Comparison of ENCODE assay signal across 14 mouse cellular contexts in genomic region chr4:141993347-141994061, GRCm38 (mm10). TPM values are rescaled to one million over a fixed set of nuclear protein-coding genes. Genes with fewer than 3 reads are reported as not detected.
DNase-seq lines count a peak whose midpoint lies in the region; ATAC-seq lines count a peak whose summit lies in the region.
"Had no signal": no experiment of that assay in that cellular context is flagged by ENCODE, and none has a peak within 500 bp of the region (broad histone marks: within the 10 kb centered on the region; RNA-seq: fewer than 3 reads in every experiment).

No protein-coding gene starts in this region.

- ATAC-seq in megakaryocyte, adult 5-6 weeks (ENCODE audit: poor library complexity, severe bottlenecking) = peak; percentile 11; the same call in 1 of the 2 replicates

- peak; percentile 29 for DNase-seq in kidney, adult 18-20 months
- DNase-seq in kidney, postnatal 4 days = no peak
- DNase-seq in 3134 (ENCODE audit: extremely low read depth, insufficient read length, low spot score) = peak; percentile 63
- DNase-seq in Muller cell, postnatal 12 days (ENCODE audit: inconsistent ontology term) = peak; percentile 66
- no peak for DNase-seq in right cerebral cortex, postnatal 4 days
- no peak for DNase-seq in left cerebral cortex, postnatal 4 days
- no peak for DNase-seq in testis, postnatal 14 days (ENCODE audit: low spot score)
- DNase-seq: adrenal gland, postnatal 10 days; cerebellum, postnatal 14 days; gastrocnemius, postnatal 10 days; heart, postnatal 36 days; lung, adult 2 months; thymus, postnatal 36 days had no signal

- intact Hi-C loops in left cerebral cortex, postnatal 4 days (cut with DNase I) = no loop called here

RNA-seq across cellular contexts. Expression of gene Fhad1, which starts 21.4 kb away (rescaled TPM):
- 0.41 TPM in 1 of 2 replicates, not detected in the other for total RNA-seq in megakaryocyte, adult 5-6 weeks (2015)
- 0.41 TPM in 1 of 2 replicates, not detected in the other for total RNA-seq in megakaryocyte, adult 5-6 weeks (2017)
- total RNA-seq in left cerebral cortex, postnatal 4 days (2021) = 1 to 10 TPM in 1 of 2 experiments, under 1 TPM in 1; 0.90 to 1.1 TPM
- total RNA-seq: heart, postnatal 36 days had no signal

Comparison
In these comparisons a context has a peak if more than half of its experiments do, and no peak if none do; other contexts are left out.
1. DNase-seq: peak in kidney, adult 18-20 months (single experiment), 3134 (single experiment) and Muller cell, postnatal 12 days (single experiment); none in kidney, postnatal 4 days (0 of 2), right cerebral cortex, postnatal 4 days (single experiment), left cerebral cortex, postnatal 4 days (single experiment) and testis, postnatal 14 days (single experiment).